Mouse (Mus musculus) liver, embryonic 14.5 days (tissue): ENCODE measurements around the gene Acvrl1.

Experiments used
- CTCF ChIP-seq: IDR thresholded peaks from 2 replicates; pipeline ENCODE4 v1.5.1; 2016; ENCODE audit warnings: antibody characterized with exemption, low read depth, control low read depth
- EP300 ChIP-seq: IDR thresholded peaks from 2 replicates; pipeline ENCODE4 v1.6.1; 2016; ENCODE audit warnings: antibody characterized with exemption, low read depth

- TF ChIP-seq CTCF = no peak
- no peak for TF ChIP-seq EP300
These were observed 7.1 kb downstream of the Acvrl1 start for GRCm38 (mm10) chr15:101135405-101135804.
